Mouse (Mus musculus) 3T3-L1 (cell line): ENCODE results near the gene Foxn4.
A peak's percentile ranks its signal among the peaks of the same experiment; 100 is the strongest.

Experiments
- DNase-seq: peaks from one replicate; pipeline ENCODE4 v3.0.0-alpha.2; 2015; ENCODE audit warnings: low read depth, low spot score

Foxn4 gene

DNA sequence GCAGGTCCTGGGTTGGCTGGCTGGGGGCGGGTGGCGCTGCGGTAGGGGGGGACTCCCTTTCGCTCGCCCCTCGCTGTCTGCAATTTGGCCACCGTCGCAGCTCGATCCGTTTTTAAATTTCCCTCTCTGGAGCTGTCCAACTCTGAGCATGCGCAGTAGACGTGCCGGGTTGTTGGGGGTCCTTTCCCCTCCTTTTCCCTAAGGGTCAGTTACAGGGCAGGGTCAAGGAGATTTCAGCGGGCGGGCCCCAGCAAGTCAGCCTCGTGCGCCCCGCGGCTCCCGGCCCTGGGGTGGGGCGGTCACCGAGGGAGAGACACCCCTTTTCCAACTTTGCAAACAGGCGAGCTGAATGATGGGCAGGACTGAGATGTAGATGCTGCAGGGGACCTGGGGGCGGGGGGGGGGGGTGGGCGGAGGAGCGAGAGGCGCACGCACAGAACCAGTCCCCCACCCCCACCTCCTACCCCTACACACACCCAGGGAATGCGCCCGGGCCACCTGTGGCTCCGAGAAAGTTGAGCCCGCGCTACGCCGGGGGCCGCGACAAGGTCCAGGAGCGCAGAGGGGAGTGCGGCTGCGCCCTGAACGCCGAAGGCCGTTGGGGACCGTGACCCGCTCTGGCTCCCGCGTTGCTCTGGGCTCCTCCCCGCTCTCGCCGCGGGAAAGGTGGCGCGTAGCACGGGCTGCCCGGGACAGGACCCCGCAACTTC lies at the start of gene Foxn4:
Gene Foxn4, minus strand, starts transcription at position 115 of the 710 bp plus-strand sequence.
- DNase-seq = no peak

DNA sequence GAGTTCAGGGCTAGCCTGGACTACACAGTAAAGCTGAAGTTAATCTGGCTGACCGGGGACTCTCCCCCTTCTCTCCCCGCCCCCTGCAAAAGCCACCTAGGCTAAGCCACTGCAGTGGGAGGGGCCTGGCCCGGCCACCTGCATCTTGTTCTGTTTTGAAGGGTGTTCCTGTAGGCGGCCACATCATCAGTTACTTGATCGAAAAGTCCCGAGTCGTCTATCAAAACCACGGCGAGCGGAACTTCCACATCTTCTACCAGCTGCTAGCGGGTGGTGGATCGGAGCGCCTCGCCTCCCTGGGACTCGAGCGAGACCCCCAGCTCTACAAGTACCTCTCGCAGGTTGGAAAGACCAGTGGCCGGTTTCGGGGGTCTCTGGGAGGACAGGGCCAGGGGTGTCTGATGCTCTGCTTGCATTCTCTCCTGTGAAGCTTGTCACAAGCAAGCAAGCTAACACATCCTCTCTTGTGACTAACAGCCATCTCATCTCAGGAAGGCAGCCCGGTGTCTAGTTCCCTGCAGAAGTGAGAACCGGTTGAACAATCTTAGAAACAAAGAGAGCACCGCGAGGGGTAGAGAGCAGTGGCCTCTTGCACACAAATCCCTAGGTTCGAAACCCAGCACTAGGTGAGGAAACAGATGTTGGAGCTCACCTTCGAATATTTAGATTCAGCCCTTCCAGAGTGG lies 49.6 kb upstream of the Foxn4 start:
- no peak for DNase-seq

DNA sequence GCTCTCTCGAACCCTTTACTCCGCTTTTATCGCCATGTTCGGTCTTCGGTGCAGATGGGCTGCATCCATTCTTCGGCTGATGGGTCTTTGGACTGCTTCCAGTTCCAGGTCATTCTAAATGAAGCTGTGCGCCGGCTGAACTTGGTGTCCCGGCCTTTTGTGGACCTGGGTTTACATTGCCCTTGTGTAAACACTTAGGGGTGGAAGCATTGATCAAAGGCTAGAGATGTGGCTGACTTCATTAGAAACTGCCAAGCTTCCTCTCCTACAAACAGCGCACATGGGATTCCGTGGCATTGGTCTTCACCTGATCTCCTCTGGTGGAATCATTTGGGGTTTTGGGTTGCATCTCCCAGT lies 36.1 kb upstream of the Foxn4 start:
- no peak for DNase-seq

DNA sequence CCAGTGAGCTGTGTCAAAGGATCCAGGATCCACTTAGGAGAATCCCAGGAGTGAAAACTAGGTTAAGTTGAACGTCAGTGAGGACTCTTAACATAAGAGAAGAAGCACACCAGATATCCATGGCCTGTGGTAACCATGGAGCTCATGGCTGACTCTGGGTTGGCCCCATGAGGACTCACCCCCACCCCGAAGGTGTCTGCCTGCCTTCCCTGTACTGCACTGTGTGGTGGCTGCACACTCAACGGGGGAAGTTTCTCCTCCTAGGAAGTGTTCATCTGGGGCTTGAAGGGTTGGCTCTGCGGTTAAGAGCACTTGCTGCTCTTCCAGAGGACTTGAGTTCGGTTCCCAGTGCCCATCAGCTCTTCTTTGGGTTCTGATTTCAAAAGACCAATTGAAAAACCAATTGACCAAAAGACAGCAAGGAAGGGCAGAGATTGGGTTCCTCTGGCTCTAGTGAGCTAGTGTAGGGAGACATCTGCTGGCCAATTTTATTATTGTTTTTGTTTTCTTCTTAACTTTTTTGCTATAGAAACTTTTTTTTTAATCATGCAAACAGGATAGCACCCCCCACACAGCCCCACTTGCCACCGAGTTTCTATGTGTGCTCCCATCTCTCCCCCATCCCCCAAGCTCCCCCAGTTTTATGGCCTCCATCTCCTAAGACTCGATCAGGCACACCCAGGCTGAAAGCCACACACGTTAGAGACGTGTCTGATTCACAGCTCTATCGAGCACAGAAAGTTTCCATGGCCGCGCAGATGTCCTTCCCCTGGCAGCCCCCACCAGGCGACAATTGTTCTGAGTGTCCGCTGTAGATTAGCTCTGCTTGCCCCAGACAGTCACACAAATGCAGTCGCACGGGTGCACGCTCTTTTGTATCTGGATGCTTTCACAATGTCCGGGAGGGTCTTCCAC lies 35.4 kb upstream of the Foxn4 start:
- DNase-seq = peak; percentile 90

DNA sequence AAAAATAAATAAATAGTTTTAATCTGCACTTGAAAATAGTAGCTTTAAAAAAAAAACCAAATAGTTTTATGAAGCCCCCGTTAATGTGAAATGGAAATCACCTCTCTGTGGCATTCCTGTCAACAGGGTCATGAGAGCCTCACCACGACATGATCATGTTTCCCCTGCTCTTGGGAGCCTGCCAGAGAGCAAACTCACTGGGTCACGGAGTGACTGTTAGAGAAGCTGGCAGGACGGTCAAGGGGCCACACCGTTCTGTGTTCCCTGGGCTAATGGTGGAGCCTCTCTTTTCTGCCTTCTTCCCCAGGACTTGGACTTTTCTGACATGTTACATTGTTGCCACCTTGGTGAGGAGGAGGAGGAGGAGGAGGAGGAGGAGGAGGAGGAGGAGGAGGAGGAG lies 32.9 kb upstream of the Foxn4 start:
- no peak for DNase-seq

DNA sequence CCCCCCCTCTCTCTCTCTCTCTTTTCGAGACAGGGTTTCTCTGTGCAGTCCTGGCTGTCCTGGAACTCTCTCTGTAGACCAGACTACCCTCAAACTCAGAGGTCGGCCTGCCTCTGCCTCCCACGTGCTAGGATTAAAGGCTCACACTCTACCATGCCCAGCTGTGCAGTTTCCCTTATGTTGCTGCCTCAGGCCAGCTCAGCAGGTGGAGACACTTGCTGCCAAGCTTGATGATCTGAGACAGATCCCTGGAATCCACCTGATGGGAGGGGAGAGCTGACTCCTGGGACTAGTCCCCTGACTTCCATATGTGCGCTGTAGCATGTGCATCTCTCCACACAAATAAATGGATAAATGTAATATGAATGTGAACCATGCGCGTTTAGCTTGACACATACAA lies 29.6 kb upstream of the Foxn4 start:
- no peak for DNase-seq

DNA sequence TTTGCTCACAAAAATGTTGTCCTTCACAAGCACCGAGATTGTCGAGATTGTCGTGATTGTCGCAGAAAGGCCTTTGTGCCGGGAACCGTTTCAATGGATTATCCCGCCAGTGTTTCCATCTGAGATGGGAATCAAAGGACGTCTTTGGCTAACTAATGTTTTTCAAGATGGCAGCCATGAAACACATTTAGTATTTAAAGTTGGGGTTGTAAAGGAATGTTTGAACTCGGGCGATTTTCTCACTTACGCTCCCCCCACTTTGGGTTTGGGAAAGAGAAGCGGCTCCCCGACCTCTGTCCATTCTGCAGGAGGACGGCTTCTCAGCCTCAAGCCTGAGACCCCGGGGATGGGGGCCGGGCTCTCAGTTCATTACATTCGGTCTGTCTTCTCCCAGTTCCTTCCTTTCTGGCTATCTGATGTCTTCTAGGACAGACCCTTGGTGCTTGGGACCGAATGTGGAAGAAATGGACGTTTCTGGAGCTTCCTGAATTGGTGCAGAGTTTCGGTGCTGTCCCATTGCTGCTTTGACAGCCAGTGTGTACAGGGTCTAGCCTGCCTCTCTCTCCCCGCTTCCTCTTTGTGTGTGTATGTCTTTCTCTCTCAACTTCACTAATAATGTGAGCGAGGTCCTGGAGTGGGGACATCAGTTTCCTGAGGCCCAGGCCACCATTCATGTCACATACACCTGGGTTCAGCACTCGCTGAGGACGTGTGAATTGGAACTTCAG lies 26.4 kb upstream of the Foxn4 start:
- DNase-seq = no peak

DNA sequence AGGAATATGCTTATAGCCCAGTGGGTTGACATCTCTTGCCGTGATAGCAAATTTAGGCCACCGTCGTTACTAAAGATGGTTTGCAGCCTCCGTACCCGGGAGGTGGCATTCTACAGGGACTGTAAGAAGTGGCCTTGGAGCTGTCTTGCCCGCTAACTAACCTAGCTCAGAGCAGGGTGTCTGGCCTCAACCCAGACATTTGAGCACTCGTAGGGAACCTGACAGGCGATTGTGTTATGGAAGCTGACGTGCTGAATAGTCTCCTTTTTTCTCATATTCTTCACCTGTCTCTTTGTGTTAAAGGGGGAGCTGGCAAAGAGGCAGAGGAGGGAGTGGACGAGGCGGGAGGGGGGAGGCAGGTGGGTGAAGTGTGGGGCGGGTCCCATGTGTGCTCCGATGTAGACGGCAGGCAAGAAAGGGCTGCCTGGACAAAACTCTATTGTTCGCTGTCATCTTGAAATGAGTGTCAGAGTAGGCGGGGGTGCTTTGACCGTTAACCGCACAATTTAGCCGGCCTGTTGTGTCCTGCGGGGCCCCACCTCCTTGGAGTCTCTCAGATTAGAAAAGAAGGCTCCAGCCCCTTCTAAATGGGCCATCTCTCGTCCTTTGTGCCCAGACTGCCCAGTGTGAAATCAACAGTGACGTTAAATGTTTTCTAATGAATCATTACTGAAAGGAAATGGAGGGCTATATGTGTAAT lies 25.7 kb upstream of the Foxn4 start:
- DNase-seq = no peak

DNA sequence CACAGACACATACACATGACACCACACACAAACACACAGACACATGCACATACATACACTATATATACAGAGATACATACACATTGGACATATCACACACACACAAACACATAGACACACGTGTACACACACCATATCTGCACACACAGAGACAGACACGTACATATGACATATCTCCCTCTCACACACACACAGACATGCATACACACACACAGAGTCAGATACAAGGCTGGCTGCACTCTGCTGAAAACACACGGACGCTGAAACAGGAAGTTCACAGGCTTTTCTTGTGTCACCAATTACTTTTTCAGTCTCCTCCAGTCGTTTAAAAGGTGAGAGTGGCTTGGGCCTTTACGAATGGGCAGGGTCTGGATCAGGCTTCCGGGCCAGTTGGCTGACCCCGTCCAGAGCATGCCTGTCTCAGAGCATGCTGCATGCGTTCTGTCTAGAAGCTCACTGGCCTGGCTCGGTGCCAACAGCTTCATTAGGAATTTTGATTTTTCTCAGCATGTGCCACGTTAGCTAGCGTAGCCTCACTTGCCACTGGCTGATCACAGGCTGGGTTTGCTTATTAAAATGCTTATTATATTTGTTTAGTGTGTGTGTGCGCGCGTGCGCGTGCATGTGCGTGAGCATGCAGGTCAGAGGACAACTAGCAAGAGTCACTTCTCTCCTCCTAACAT lies 24.7 kb upstream of the Foxn4 start:
- no peak for DNase-seq

DNA sequence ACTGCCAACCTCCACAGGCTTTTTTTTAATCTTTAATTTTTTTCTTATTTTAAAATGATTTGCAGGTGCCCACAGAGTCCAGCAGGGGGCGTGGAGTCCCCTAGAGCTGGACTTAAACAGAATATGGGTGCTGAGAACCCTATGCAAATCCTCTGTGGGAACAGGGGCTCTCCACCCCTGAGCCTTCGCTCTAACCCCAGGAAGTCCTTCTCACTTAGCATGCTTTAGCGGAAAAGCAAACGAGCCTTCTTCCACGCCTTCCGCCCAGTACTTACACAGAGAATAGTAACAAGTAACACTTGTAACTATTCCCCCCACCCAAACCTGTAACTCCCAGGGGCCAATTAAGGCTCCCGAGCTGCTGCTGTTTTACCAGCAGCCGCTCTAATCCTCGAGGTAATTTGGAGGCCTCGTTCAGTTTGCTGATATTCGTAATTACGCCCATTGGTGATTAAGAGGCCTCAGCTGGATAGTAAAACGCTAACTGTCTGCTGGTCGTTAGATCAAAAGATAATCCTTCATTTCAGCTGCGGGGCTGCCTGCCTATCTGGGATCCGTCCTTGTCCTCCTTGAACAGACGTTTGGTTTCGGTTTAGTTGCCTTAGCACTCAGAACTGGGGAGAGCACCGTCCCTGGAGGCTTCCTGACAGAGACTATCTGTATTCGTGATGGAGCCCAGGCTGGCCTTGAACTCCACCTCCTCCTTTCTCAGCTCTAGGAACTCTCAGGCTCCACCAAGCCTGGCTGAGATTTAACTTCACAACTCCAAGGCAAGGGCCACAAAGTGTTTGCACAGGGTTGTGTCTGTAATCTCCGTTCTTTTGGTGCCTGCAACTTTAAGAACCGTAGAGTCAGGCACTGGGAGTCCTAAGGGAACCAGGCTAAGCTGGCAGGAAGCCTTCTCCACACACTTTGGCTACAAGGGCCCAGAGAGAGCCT lies 23.4 kb upstream of the Foxn4 start:
- peak; percentile 27 for DNase-seq

DNA sequence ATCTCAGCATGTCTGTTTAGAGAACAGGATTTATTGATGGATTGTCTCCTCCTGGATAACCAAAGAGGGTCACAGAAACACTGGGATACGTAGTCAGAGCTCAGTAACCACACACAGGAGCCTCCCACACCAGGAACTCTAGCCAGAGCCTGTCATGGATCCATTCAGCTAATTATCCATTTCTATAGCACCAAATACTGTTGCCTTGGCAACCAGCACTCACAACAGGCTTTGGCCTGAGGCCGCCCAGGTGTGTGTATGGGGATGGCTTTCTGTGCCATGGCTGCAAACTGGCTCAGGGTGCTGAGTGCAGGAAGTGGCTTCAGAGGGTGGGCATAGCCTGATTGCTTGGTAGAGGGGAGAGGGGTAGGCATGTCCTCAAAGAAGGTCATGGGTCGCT lies 16.4 kb upstream of the Foxn4 start:
- no peak for DNase-seq

DNA sequence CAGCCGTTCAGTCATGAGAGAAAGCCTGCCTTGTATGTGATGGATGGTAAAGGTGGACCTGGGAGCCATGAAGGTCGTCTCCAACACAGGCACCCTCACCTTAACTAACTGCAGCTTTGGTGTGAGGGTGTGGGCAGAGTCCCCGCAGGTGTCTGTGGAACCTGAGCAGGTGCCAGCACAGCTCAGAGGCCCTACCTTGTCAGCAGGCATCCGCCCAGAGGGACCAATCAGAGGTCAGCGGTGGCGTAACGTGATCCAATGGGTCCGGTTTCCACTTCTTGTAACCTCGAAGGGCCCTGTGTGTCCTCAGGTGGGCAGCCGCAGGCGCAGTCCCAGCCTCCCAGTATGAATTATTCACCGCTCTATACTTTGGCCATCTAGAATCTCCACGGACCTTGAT lies 15.3 kb upstream of the Foxn4 start, which contains the start of gene Myo1h:
Gene Myo1h, plus strand, starts transcription at position 293 of the 400 bp plus-strand sequence.
- DNase-seq = no peak

DNA sequence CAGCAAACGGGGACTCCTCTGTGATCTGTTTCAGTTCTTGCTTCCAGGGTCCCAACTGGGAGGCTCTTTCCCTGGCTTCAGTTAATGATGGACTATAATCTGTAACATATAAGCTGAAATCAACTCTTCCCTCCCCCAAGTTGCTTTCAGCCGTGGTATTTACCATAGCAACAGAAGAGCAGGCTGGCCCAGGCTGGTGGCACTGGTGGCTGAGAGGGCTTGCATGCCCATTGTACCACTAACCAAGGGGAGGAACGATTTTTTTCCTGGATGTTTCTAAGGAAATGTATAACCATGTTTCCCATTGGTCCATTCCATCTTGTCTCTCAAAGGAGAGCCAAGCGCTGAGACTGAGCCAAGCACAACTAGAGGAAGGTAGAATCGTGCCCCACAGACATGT lies 14.8 kb upstream of the Foxn4 start:
- DNase-seq = no peak

DNA sequence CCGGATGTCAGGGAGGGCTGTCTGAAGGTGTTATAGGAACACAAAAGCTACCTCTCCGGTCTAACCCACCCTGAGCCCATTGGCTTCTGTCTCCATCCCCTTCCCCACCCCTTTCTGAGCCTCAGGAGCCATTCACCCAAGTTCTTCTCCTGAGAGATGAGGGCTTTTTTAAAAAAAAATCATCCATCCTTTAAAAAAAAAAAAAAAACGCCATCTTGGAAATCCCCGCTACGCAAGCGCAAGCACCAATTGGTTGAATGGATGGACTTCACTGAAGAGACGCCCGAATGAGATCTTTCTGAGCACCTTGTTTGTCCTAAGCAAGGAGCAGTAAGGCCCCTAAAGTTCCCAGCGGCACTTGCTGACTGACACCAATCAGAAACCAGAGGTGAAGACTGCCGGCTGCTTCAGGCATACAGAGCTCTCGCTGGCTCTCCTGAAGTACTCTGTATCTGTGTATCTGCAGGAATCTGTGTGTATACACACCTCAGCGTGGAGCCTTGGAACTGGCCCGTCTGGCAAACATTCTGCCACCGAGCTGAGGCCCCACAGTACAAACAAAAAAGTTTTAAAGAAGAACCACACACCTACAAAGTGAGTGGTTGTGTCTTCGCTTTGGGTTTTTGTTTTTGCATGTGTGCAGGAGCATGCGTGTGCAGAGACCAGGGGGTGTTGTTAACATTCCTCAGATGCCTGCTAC lies 13.4 kb upstream of the Foxn4 start:
- DNase-seq = no peak

DNA sequence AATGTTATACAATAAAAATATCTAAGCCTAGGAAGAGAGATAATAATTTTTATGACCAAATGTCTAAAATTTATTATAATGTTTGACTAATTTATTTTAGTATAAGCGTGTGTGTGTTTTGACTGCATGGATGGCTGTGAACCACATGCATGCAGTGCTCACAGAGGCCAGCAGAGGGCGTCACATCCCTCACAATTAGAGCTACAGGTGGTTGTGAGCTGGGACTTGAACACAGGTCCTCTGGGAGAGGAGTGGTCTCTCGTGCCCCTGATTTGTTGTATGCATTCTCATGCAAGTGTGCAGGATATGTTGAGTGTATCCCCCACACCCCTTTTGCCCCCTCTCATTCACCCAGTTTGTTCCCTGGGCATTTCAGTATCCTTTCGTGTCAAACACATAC lies 12.5 kb upstream of the Foxn4 start:
- no peak for DNase-seq

DNA sequence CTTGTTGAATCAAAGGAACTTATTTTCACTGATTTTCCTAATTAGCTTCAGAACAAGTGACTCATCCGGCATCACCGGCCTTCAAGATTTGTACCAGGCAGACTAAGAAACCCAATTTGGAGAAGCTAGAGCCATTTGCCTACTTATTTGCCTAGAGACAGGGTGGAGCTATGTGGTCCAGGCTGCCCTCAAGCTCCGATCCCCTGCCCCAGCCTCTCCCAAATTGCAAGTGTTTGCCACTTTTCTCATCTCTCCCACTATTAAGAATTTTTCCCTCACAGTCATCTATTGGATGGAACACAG lies 11.7 kb upstream of the Foxn4 start:
- no peak for DNase-seq

DNA sequence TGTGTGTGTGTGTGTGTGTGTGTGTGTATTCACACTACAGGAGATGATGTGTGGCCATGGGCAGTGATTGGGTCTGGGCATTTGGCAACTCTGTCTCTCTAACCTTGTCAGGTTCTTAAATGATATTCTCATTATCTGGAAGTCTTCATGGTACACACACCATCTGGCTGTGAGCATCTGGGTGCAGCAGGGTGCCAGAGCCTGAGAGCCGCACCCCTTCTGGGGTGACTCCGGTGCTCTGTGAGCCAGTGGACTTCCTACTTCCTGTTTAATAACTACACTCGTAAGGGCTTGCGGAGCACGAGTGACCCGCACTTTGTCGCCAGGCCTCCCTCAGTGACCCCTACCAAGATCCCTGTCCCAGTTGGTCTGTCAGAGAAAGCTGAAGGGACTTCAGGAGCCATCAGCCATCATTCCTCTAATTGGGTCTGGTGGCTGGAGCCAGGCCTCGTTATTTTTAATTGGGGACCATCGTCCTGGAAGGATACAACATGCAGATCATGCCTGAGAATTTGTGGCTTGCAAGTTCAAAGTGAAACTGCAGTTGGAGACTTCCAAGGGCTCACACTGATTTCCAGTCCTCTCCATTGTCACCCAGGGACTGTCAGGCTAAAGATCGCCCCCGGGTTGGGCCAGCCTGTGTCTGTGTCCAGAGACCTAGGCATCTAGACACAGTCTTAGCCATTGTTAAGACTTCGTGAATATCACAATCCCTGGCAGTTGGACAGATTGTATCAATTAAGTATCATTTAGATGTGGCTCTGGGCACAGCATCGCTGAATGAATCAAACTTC lies 11.2 kb upstream of the Foxn4 start:
- DNase-seq = no peak

DNA sequence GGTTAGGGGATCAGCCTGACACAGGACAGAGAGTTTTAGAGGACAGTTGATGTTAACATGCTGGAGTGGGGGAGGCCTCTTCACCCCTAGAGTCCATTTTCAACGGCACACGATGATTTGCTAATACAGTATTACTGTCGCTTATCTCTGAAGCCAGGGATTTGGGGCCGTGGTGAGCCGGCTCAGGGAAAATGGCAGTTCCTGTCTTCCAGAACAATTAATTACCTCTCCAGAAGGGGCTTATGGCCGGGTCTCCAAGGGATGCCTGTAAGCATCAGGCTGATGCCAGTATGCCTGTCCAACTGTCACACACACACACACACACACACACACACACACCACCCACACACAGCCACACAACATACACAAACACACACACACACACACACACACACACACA lies 8.7 kb upstream of the Foxn4 start:
- DNase-seq = no peak
